Mouse (Mus musculus): ENCODE measurements around the gene Csf2rb.

DNA sequence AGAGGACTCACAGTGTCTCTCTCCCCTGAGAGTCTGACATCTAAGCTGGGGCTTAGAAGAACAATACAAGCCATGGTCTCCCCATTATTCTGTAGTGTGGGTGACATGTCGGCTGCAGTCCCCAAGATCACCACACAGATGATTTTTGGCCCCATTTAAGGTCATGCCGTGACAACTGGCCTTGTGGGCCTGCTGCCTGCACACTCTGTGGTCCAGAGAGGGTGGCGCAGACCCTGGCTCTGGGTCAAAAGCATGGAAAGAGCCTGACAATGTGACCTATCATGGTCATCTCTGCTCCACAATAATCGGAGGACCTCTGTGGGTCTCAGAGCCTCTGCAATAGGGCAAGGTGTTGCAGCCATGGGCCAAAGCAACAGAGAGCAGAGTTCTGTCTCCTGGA, 31.8 kb upstream of the Csf2rb start:
- no peak for TF ChIP-seq CTCF (IDR thresholded peaks at IDR 0.05)
- no peak for TF ChIP-seq POLR2A (IDR thresholded peaks at IDR 0.05; ENCODE audit: insufficient read depth, low read depth, low read length)
